Mouse (Mus musculus): ENCODE data around the gene Ier5l.

The Ier5l gene

GRCm38 (mm10) chr2:30441518-30442497 lies 32.2 kb downstream of the Ier5l start:
- DNase-seq (ENCODE audit: inconsistent age in 2 of 2, low spot score in 1 of 2) = peak; percentile 86 to 94

GRCm38 (mm10) chr2:30440701-30441517 lies 33.1 kb downstream of the Ier5l start:
- DNase-seq (ENCODE audit: inconsistent age in 2 of 2, low spot score in 1 of 2) = peak; percentile 86 to 94

DNA sequence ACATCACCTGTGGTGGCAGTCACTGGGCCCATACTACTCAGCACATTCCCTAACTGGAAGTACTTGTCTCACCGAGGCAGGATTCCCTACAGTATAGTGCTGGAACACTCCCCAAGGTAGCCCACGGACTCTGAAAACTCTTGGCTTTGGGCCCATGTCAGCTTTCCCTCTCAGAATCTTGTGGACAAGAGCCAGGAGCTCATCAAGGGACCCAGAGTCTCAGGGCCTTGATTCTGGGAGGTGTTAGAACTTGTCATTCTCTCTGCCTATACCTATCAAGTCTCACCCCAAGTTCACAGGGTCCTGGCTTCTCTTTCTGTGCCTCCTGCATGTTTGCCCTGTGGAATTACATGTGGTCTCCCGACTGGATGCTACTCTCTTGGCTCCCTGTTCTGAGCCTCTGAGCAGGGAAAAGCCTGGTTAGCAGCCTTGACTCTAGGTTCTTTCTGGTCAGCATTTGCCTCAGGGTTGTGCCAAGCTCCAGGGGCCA lies 33.8 kb downstream of the Ier5l start:
- no peak for DNase-seq (ENCODE audit: inconsistent age in 2 of 2, low spot score in 1 of 2)

- no peak for DNase-seq (ENCODE audit: inconsistent age in 2 of 2, low spot score in 1 of 2)
Observed at GRCm38 (mm10) chr2:30439631-30440030, 34.4 kb downstream of the Ier5l start.

GRCm38 (mm10) chr2:30437791-30438190 lies 36.2 kb downstream of the Ier5l start:
- DNase-seq (ENCODE audit: inconsistent age in 2 of 2, low spot score in 1 of 2) = peak in 1 of 2 experiments; percentile 20

GRCm38 (mm10) chr2:30436809-30437208 lies 37.2 kb downstream of the Ier5l start:
- no peak for DNase-seq (ENCODE audit: inconsistent age in 2 of 2, low spot score in 1 of 2)

GRCm38 (mm10) chr2:30436156-30436545 lies 37.9 kb downstream of the Ier5l start:
- peak; percentile 55 to 81 for DNase-seq (ENCODE audit: inconsistent age in 2 of 2, low spot score in 1 of 2)

- peak; percentile 73 to 90 for DNase-seq (ENCODE audit: inconsistent age in 2 of 2, low spot score in 1 of 2)
Observed at GRCm38 (mm10) chr2:30435326-30436155, 38.5 kb downstream of the Ier5l start.

GRCm38 (mm10) chr2:30429156-30429555 lies 44.9 kb downstream of the Ier5l start:
- peak; percentile 85 to 95 for DNase-seq (ENCODE audit: inconsistent age in 2 of 2, low spot score in 1 of 2)

Measured in adrenal gland, adult (tissue).